Mouse (Mus musculus) c-Kit-positive CD71-negative TER-119-negative erythroid progenitor cells, embryonic 14.5 days (primary cell): ENCODE data around the gene Tnfrsf11a.

Source experiments
- DNase-seq: peaks from one replicate; pipeline ENCODE4 v3.0.0-alpha.2; 2013; ENCODE audit warnings: low read depth

Gene Tnfrsf11a

DNA sequence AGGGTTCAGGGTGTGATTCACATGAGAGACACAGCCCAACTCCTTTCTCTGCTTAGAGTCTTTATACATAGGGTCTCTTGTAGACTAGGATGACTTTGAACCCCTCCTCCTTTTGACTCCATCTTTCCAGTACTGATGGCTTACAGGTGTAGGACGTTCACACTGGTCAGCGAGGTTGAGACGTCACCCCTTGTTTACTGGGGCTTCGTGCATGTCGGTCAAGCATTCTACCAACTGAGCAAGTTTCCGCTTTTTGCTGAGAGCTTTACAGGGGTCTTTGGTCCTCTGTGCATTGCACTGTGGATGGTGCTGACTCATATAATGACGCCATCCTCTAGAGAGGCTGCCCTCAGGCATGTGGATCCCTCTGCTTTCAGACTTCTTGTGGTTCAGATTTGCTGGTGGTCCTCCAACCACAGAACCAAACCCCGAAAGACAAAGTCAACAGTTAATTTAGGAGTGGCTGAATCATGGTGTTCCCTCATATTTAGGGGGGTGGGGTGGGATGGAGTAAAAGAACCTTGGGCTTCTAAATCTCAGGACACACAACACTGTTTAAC lies 47.3 kb downstream of the Tnfrsf11a start:
- DNase-seq: no peak

DNA sequence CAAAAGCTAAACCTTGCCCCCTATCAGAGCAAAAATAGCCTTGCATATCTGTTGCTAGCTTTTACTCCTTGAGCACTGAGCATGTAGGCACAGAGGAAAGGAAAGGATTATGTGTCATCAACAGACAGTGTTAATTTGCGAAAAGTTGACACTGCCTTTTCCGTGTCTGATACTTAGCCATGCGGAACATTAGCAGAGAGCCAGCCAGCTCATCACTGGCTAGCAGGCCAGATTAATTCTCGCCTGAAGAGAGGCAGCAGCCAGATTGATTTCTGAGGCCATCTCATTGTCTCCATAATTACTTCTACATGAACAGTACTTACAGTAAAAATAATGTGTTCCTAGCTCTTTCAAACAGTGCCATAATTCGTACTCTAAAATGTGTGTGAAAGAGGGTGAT lies 48.7 kb downstream of the Tnfrsf11a start:
- DNase-seq: no peak

DNA sequence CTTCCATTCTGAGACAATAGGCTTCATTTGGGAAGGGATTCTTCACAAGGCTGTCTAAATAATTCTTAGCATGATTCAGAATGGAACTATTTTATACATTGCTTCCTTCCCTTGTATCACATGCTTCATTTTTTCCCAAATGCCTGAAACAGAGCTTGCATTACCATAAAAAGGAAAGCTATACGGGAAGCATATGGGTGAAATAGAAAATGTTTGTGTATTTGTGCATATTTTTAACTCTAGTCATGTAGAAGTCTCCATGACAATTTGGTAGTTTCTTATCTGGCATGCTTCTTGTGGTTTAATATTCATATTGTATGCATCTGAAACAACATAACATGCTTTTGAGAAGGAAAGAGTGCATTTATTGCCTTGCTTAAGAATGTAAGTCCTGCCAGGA lies 52.3 kb downstream of the Tnfrsf11a start:
- no peak for DNase-seq

DNA sequence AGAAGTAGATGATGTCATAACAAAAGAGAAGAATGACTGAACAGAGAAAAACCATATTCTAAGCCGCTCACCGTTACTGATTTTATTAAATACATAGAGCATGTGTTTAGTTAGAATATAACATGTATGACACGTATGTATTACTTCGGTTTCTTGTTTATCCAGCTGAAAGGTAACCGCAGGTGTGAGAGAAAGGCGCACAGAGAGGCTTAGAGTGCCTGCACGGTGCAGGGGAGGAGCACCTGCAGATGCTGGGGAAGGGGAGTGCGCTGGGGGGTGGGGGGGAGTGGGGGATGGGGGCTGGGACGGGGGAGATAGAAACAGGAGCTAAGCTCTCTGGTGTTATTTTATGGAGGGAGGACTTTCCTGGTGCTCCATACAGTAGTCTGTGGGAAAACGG lies 62.4 kb downstream of the Tnfrsf11a start:
- no peak for DNase-seq

DNA sequence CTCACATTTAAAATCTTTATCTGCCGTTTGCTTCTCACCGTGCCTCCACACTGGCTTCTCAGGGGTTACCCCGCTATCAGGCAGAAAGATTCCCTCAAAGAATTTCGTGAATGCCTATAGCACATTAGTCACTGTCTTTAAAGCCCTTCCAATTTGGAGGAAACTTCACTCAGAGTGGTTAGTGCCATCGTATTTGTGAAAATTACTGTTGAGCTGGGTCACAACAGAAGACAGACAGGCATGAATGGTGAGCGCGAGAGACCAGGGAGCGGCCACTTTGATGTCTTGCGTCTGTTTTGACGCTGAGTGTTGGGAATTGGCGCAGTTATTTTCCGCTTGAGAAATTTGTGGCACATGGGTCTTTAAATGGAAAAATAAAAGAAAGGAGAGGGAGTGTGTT lies 62.9 kb downstream of the Tnfrsf11a start:
- no peak for DNase-seq

DNA sequence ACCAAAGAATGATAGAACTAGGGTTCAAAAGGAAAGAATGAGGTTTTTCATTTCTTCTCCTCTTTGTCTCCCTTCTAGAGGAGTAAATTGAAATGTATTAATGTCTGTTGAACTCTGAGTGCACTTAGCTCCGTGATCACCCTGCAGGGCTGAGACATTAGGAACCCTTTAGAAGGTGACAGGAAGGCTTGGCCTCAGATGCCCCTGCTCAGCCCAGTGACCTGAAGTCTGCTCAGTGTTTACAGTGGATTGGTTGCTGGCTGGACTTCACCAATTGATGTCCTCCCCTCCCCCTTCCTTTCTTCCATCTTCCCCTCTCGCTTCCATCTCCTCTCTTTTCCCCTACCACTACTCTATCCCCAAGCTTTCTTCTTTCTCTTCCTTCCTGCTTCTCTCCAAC lies 63.3 kb downstream of the Tnfrsf11a start:
- DNase-seq: no peak

DNA sequence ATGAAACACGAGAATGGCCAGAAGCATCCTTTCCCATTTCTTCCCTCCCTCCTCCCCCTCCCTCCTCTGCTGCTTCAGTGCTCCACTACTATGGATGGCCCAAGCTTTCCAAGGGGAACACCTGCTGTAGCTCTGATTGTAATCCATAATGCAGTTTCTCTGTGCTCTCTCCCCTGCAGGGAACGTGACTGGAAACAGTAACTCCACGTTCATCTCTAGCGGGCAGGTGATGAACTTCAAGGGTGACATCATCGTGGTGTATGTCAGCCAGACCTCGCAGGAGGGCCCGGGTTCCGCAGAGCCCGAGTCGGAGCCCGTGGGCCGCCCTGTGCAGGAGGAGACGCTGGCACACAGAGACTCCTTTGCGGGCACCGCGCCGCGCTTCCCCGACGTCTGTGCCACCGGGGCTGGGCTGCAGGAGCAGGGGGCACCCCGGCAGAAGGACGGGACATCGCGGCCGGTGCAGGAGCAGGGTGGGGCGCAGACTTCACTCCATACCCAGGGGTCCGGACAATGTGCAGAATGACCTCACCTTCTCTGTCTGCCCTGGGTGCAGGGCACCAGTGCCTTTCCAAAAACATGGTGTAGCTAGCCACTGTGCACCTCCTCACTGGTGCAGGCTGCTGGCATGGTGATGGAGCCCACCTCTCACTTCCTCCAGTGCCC lies 64.0 kb downstream of the Tnfrsf11a start:
- DNase-seq: no peak

DNA sequence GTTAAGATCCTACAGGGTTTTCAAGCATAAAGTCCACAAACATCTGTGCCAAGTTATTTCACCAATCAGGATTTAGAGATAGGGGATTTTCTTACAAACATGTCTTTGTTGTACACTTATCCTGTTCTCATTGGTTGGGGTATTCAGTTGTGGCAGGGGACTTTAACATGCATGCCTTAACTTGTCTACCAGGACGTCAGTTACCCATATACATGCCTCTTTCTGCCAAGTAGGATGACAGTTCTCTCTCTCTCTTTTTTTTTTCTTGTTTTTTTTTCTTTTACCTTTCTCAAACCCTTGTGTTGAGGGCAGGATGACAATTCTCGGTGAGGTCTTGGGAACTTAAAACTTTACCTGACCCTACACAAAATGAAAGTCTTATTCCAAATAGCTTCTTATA lies 65.9 kb downstream of the Tnfrsf11a start:
- no peak for DNase-seq

DNA sequence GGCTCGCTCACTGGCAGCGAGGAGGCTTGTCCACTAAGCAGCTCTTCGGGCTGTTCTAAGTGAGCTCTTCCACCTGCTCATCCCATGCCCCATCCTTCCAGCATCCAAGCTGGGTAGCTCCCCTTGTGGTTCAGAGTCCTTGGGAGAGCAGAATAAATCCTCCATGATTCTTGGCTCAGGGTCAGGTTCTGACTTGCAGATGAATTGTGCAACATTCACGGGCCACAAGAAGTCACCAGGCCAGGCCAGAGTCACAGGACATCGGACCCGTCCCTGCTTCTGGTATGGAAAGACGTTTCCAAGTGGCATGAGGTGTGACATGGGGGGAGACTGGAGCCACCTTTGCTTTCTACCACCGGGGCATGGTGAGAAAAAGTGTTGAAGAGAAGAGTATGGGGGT lies 68.3 kb downstream of the Tnfrsf11a start:
- DNase-seq: no peak

DNA sequence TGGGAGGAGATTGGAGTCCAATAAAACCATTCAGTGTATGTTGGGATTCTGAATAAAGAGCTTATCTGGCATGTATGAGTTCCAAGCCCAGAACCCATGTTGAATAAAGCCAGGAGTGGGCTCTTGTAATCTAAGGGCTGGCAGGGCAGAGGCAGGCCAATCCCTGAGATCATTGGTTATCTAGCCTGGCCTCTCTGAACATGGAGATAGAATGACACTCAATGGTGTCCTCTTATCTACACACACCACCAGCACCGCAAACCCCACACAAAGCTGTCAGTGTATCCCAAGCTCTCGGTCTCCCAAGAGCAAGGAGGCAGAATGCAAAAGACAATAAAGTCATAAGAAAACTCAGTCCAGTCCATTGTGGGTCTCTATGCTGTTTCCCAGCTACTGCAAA lies 70.8 kb downstream of the Tnfrsf11a start:
- peak; percentile 8 for DNase-seq

DNA sequence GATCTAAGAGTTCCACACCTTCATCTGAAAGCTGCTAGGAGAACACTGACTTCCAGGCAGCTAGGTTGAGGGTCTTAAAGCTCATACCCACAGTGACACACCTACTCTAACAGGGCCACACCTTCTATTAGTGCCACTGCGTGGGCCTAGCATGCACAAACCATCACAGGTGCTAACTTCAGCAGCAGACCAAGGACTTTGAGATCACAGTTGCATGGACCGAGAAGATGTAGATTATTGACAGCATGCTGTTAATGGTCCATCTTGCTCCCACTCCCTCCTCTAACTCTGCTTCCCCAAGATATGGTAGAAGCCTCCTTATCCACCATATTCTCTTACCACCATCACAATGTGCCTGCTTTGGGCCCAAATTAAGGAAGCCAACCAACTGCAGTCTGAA lies 79.2 kb downstream of the Tnfrsf11a start:
- no peak for DNase-seq

DNA sequence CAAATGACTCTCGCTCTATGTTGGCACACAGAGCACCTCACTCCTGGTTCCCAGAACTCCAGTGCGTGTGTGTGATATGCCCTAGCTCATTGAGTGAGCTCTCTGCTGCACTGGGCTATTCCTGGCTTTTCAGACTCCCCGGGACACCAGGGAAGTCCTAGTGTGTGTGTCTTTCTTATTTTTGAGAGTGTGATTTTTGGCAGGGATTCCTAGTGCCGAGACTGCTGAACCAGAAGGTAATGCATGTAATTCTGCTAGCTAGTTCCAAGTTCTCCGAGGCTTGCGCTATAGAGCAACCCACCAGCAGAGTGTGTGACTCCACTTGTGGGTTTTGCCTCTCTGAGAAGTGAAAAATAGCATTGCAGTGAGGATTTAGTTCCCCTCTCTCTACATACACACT lies 96.1 kb downstream of the Tnfrsf11a start:
- DNase-seq: no peak

DNA sequence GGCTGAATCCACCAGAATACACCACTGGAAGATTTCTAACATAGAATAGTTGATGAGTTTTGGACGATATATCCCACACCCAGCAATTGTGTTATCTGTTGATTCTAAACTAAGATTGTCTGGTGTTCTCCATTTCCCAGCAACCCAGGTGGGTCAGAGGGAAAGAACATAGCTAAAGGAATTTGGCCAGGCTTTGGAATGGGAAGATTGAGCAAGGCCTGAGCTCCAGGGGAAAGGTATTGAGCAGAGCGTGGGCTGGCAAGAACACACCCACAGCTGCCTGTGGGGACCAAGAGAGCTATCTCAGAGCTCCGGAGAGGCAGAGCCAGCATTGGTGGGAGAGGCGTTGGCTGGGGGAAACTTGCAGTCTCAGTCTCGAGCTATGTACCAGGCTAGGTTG lies 97.3 kb downstream of the Tnfrsf11a start:
- no peak for DNase-seq

DNA sequence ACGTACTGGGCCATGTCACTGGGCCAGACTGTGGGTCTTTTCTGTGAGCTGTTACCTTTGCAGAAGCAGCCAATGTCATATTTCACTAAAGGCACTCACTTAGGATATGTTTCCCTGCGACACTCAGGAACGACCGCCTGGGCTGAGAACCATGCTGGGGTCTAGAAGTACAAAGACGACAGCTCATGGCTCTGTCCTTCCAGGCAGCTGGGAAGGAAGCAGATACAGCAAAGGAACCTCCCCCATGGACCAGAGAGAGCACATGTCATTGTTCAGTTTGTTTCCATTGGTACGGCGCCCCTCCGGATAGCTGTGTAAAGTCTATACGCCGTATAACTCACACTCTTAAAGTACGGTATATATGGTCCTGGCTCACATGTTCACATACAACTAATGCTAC lies 97.9 kb downstream of the Tnfrsf11a start:
- no peak for DNase-seq

DNA sequence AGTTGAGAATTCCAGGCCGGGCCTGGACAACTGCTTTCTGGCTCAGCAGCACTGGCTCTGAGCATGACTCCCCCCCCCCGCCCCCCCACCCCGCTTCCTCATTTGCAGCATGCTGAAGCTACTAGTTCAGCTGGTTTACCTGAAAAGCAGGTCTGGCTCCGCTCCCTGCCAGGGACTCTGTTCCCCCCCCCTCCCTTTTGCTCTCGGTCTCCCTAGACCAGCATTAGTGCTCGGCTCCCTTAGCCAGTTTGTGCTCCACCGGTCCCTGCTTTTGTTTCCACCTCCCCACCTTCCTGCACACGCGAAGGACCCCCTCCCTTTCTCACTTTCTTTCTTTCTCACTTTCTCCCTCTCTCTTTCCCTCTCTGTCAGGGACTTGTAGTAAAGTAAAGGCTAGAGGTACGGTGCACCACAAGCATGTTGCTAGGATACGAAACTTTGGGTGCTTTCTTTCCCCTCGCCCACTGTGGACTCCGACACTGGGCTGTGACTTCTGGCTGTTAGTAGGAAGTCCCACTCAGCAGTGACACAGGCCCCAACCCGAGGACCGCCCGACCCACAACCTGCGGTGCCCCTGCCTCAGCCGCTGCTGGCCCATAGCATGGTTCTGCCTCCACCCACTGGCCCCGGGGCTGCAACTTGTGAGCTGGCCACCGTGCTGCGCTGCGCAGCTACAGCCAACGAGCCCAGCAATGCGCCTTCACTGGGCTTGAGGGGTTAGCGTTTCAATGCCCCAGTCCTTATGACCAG lies 100.2 kb downstream of the Tnfrsf11a start:
- no peak for DNase-seq

DNA sequence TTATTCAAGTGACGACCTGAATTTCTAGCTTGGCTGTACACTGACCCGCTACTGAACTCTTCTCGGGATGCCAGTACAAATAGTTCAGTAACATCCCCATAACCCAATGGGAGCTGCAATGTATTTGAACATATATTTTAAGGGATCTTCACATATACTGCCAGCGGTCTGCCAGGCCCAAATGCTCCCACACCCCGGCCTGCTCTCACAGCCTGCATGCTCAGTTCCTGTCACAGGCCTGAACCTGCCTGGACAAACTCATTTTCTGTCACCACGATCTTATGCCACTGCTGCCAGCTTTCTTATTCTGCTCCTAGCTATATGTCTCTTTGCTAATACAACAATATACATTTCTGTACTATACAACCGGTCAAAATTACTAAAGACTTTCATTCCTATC lies 100.9 kb downstream of the Tnfrsf11a start:
- no peak for DNase-seq

DNA sequence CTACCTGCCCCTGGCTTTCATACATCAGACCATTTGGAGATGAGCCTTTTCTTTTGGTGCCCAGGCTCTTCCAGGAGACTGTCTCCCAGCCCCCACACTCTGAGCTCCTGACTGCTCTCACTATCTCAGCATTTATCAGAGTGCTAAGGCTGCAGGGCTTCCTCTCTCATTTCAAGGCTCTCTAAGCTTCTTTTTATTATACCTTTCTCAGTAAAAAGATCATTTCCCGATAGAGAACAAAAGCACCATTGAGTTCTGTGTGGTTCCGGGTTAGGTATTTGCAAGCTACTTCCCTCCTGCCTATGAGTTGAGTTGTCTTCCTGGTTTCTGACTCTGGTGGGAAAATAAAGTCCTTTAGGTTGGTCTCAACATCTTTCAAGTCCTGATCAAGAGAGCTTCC lies 103.0 kb downstream of the Tnfrsf11a start:
- no peak for DNase-seq

DNA sequence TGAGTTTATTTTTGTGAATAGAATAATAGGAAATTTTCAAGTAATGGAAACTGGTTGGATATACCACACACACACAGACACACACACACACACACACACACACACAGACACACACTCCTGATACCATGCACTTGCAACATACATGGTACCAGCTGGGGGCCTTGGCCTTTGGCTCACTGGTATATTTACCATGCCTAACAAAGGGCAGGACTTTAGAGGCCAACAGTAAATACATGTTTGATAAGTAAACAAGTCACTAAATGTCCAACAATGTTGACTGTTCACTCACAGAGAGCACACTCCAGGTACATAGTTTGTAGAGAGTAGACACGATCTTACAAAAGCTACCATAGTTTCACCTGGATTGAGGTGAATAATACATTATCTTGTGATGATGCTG lies 104.6 kb downstream of the Tnfrsf11a start:
- no peak for DNase-seq

DNA sequence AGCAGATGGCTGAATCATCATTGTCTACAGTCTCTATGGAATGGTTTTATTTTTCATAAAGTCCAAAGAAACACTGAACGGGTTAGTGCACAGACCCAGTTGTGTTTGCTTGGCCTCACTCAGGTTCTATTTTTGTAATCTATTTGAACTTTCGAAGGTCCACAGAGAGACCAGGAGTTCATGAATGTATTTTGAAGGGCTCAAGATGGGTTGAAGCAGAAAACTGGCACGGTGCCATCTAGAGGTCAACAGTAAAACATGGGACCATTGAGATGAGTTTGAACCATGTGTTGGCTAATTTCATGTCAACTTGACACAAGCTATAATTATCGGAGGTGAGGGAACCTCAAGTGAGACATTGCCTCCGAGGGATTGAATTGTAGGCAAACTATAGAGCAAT lies 105.1 kb downstream of the Tnfrsf11a start:
- no peak for DNase-seq

DNA sequence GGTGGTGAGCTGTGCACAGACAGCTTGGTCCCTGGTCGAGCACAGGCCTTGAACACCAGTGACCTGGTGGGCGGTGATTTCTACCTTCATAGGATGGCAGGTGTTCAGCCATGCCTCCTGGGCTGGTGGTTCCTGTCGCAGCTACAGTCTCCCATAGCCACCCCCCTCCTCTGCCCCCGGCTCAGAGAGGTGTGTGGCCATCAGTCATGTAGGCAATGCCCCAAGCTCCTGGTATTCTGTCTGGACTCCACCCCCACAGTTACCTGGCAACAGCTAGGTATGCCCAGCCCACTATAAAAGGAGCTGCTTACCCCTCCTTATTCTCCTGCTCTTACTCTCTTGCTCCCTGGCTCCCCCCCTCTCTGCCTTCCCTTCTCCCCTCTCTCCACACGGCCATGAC lies 105.8 kb downstream of the Tnfrsf11a start:
- no peak for DNase-seq

DNA sequence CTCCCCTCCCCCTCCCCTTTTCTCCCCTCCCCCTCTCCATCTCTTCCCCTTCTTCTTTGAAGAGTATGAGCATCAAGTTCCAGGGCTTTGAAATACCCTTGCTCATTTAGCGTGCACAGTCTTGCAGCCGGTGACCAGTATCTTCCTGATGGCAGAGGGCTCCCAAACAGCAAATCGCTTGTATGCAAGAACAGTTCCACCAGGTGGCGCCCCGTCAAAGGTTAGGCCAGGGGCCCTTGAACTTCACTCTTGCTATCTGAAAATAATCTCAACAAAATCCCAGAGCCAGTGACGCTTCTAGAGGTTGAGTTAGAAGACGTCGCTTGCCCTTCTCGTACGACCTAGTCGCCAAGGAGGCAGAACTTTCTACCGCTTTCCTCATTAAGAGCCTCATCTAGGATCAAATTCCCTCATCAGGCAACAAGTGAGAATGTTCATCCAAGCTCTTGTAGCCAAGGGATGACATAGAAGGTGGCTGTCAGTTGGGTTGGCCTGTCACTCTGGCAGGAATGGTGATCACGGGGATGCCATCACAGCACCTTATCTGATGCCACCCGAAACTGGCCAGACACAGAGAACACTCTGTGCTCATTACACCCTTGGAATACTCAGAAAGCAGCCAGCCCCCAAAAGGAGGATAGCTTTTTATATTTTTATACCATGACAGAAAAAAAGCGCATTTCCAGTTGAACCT lies 110.7 kb downstream of the Tnfrsf11a start:
- peak; percentile 84 for DNase-seq

DNA sequence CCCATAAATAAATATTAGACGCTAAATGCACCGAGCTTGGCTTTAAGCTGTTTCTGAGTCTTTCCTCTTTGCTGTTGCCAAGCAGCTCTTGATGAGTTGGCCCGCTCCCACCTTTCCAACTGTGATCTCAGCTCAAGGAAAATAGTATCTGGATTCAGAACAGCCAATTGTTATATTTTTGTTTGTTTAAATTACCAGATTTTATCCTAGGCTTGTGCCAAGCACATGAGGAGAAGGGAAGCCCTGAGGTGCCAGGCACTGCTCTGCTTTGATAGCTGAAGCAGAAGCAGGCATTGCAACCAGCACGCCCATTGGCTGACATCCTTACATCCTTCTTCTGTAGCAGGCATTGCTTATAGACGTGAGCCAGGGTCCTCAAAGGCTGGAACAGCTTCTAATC lies 114.5 kb downstream of the Tnfrsf11a start:
- DNase-seq: no peak
